Mouse (Mus musculus): ENCODE measurements around the gene Slc22a20. TPM values are rescaled to one million over a fixed set of nuclear protein-coding genes. Genes with fewer than 3 reads are reported as not detected.
A peak's percentile ranks its signal among the peaks of the same experiment; 100 is the strongest.

Slc22a20 gene
- total RNA-seq, 4 experiments from 2014 or later = not detected

GRCm38 (mm10) chr19:5990033-5990432 is 4.1 kb upstream of the Slc22a20 start:
- no peak for DNase-seq (ENCODE audit: low spot score)

- no peak for DNase-seq (ENCODE audit: low spot score)
These were observed 3.6 kb upstream of the Slc22a20 start for GRCm38 (mm10) chr19:5989585-5989984.

GRCm38 (mm10) chr19:5988815-5989452 is 3.0 kb upstream of the Slc22a20 start:
- peak; percentile 13 for DNase-seq (ENCODE audit: low spot score)

- DNase-seq (ENCODE audit: low spot score) = no peak
These were observed 2.3 kb upstream of the Slc22a20 start for GRCm38 (mm10) chr19:5988027-5988814.

GRCm38 (mm10) chr19:5980477-5980876 is 5.5 kb downstream of the Slc22a20 start:
- DNase-seq (ENCODE audit: low spot score) = no peak

- no peak for DNase-seq (ENCODE audit: low spot score)
These were observed 8.2 kb downstream of the Slc22a20 start for GRCm38 (mm10) chr19:5977717-5978116.

- no peak for DNase-seq (ENCODE audit: low spot score)
These were observed 10.3 kb downstream of the Slc22a20 start for GRCm38 (mm10) chr19:5975676-5976075.

- no peak for DNase-seq (ENCODE audit: low spot score)
These were observed 10.8 kb downstream of the Slc22a20 start for GRCm38 (mm10) chr19:5975112-5975511.

- DNase-seq (ENCODE audit: low spot score) = no peak
These were observed 18.3 kb downstream of the Slc22a20 start for GRCm38 (mm10) chr19:5967664-5968063.

GRCm38 (mm10) chr19:5966786-5967185 is 19.2 kb downstream of the Slc22a20 start:
- DNase-seq (ENCODE audit: low spot score) = no peak

GRCm38 (mm10) chr19:5965910-5966309 is 20.0 kb downstream of the Slc22a20 start:
- DNase-seq (ENCODE audit: low spot score) = no peak

- peak; percentile 69 for DNase-seq (ENCODE audit: low spot score)
These were observed 20.7 kb downstream of the Slc22a20 start for GRCm38 (mm10) chr19:5965280-5965679.

- no peak for DNase-seq (ENCODE audit: low spot score)
These were observed 21.1 kb downstream of the Slc22a20 start for GRCm38 (mm10) chr19:5964804-5965203.

- peak; percentile 89 for DNase-seq (ENCODE audit: low spot score)
These were observed 21.9 kb downstream of the Slc22a20 start, which contains the start of gene Pola2 for GRCm38 (mm10) chr19:5963883-5964562. Gene Pola2 (minus strand): TSS chr19:5964202.

- DNase-seq (ENCODE audit: low spot score) = no peak
These were observed 23.3 kb downstream of the Slc22a20 start for GRCm38 (mm10) chr19:5962651-5963050.

- no peak for DNase-seq (ENCODE audit: low spot score)
These were observed 28.6 kb downstream of the Slc22a20 start for GRCm38 (mm10) chr19:5957371-5957770.

GRCm38 (mm10) chr19:5956685-5957084 is 29.3 kb downstream of the Slc22a20 start:
- DNase-seq (ENCODE audit: low spot score) = peak; percentile 89

GRCm38 (mm10) chr19:5955704-5956670 is 30.0 kb downstream of the Slc22a20 start:
- peak; percentile 73 for DNase-seq (ENCODE audit: low spot score)

GRCm38 (mm10) chr19:5954936-5955335 is 31.0 kb downstream of the Slc22a20 start:
- DNase-seq (ENCODE audit: low spot score) = no peak

- DNase-seq (ENCODE audit: low spot score) = no peak
These were observed 31.8 kb downstream of the Slc22a20 start for GRCm38 (mm10) chr19:5954031-5954710.
